Mouse (Mus musculus): ENCODE measurements at regions not wholly inside any gene's neighbourhood (a gene's known extent, or its start where the extent isn't known, plus 50 kb on each side); places are given as distances from the start of the nearest gene placed in this dataset.
A peak's percentile ranks its signal among the peaks of the same experiment; 100 is the strongest.
"Not testable (repeated sequence)": the region's sequence is repeated elsewhere in the genome, so short reads cannot be mapped to it uniquely, and the experiment has no call there.

DNA sequence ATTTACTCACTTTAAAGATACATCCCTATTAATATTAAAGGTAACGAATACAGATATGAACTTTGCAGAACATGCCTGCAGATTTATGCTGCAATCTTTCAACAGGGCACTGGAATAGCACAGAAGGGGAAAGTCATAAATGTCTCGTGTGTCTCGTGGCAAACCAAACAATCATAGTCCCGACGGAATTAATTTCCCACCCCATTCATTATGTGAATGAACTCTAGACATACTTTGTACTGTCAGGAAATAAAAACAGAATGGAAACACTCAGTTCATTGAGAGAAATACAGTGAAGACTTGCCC, 288.1 kb upstream of the Zic4 start:
- Histone ChIP-seq H3K9me3 (no peaks in the 10 kb centered on the region), H3K27me3 (no peaks in the 10 kb centered on the region), H3K36me3 (no peaks in the 10 kb centered on the region), H3K9ac (no peak overlapping the region), H3K4me3 (no peak overlapping the region), H3K4me2 (no peak overlapping the region), H3K27ac (no peak overlapping the region), H3K4me1 (no peaks in the 10 kb centered on the region)
- no peak for ATAC-seq (ENCODE audit: borderline replicate concordance, extremely low read depth, low FRiP score, low TSS enrichment)
- 43% methylated on average over 5 of the region's 5 CpGs for WGBS

DNA sequence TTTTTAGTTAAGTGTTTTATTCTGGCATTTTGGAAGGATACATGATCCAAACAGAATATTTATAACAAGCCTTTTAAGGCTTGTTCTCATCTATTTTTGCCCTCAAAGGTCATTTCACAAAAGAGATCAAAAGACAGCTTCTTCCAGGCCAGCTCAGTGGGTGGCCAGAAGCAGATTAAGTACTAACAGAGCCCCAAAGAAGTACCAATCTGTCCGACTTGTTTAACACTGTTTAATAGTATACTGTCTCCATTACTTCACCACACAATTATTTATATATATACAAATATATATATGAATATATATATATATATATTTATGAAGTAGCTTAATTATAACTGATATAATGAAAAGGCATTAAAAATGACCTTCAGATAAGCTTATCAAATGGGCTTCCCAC, 284.7 kb upstream of the Zic4 start:
- WGBS: 27% methylated on average over 1 of the region's 1 CpGs
- Histone ChIP-seq H3K27me3 (no peaks in the 10 kb centered on the region), H3K9me3 (no peaks in the 10 kb centered on the region), H3K27ac (no peak overlapping the region), H3K4me1 (no peaks in the 10 kb centered on the region), H3K4me2 (no peak overlapping the region), H3K9ac (no peak overlapping the region), H3K36me3 (no peaks in the 10 kb centered on the region), H3K4me3 (no peak overlapping the region)
- peak; percentile 65; the same call in 1 of the 2 replicates for ATAC-seq (ENCODE audit: borderline replicate concordance, extremely low read depth, low FRiP score, low TSS enrichment)

DNA sequence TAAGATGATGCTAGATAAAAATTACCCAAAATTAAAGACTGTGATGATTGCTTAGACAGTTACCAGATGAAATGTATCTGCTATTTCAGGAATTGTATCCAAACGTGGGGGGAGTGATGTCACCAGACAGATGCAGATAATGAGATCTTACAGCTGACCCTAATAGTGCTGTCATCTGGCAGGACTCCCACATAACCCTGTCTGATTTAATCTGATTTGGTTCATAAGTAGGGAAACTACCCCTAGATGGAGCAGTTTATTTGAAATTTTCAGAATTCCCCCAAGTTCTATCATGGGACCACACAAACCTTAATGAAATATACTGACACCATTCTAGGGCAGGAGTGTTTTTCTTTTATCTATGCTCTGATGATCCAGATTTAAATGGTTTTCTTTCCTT, 278.4 kb upstream of the Zic4 start:
- Histone ChIP-seq H3K4me1 (no peaks in the 10 kb centered on the region), H3K4me2 (no peak overlapping the region), H3K27me3 (no peaks in the 10 kb centered on the region), H3K9me3 (no peaks in the 10 kb centered on the region), H3K36me3 (no peaks in the 10 kb centered on the region), H3K9ac (no peak overlapping the region), H3K4me3 (no peak overlapping the region), H3K27ac (no peak overlapping the region)
- WGBS: 25% methylated on average over 1 of the region's 1 CpGs
- no peak for ATAC-seq (ENCODE audit: borderline replicate concordance, extremely low read depth, low FRiP score, low TSS enrichment)

DNA sequence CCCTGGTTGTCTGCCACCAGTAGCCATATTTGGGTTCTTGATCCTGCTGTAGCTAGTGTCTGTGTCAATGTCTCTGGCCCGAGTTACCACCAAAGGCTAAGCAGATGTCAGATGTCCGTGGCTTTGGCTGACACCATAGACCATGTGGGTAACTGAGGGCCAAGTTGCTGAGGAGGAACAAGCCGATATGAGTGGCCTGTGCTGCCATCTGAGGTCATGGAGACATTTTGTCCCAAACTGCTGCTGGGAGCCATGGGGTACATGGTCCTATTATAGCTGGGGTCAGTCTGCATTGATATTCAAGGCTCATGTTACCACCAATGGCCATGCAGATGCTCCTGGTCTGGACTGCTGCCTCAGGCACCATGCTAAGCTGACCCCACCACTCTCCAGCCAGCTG, 276.3 kb upstream of the Zic4 start:
- no peaks in the 10 kb centered on the region for H3K36me3 ChIP-seq
- H3K9me3 ChIP-seq: no peaks in the 10 kb centered on the region
- no peak overlapping the region for H3K4me2 ChIP-seq
- 81% methylated on average over 3 of the region's 3 CpGs for WGBS
- H3K27me3 ChIP-seq: no peaks in the 10 kb centered on the region
- no peaks in the 10 kb centered on the region for H3K4me1 ChIP-seq
- H3K4me3 ChIP-seq: no peak overlapping the region
- H3K27ac ChIP-seq: no peak overlapping the region
- H3K9ac ChIP-seq: no peak overlapping the region
- ATAC-seq (ENCODE audit: borderline replicate concordance, extremely low read depth, low FRiP score, low TSS enrichment): no peak

DNA sequence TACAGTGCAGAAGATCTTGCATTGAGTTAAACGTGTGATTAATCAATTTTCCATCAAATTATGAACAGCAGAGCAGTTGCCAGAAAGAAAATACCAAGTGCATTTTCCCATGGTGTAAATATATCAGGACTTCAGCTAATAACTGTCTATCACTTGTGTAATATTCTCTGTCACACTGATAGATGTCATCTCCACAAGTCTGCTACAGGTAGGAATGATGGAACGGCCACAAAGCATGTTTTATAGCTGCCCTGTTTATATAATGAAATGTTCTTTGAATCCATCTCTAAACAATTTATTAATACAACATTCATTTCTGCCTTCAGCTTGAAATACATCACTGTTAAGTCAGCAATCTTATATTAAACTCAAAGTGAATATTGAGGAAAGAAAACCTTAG, 272.9 kb upstream of the Zic4 start:
- ATAC-seq (ENCODE audit: borderline replicate concordance, extremely low read depth, low FRiP score, low TSS enrichment): no peak
- Histone ChIP-seq H3K4me1 (no peaks in the 10 kb centered on the region), H3K27me3 (no peaks in the 10 kb centered on the region), H3K27ac (no peak overlapping the region), H3K9me3 (no peaks in the 10 kb centered on the region), H3K4me3 (no peak overlapping the region), H3K4me2 (no peak overlapping the region), H3K36me3 (no peaks in the 10 kb centered on the region), H3K9ac (no peak overlapping the region)
- WGBS: 34% methylated on average over 2 of the region's 2 CpGs

DNA sequence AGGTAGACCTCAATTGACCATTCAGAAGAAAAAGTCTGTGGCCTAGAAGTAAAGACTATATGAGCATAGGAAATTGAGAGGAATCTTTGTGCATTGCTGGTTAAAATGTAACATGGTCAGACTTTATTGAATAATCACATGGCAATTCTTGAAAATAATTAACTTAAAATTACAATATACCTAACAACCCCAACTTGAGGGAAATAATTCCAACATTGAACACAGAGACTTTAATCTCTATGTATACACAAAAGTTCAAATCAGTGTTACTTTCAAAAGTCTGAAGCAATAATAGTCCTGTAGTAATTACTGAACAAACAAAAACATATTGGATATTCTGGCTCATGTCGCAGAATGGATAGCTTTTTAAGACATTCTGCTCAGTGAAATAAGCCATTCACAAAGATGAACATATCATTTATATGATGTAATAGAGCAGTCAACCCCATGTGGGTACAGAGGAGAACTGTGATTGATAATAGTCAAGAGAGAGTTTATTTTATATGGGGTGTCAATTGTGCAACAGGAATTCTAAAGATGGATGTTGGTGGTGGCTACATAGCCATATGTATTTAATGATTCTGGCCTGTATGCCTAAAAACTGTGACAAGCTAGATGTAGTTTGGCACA, 270.7 kb upstream of the Zic4 start:
- no peak for ATAC-seq (ENCODE audit: borderline replicate concordance, extremely low read depth, low FRiP score, low TSS enrichment)
- 94% methylated on average over 1 of the region's 1 CpGs for WGBS
- no peaks in the 10 kb centered on the region for H3K4me1 ChIP-seq

DNA sequence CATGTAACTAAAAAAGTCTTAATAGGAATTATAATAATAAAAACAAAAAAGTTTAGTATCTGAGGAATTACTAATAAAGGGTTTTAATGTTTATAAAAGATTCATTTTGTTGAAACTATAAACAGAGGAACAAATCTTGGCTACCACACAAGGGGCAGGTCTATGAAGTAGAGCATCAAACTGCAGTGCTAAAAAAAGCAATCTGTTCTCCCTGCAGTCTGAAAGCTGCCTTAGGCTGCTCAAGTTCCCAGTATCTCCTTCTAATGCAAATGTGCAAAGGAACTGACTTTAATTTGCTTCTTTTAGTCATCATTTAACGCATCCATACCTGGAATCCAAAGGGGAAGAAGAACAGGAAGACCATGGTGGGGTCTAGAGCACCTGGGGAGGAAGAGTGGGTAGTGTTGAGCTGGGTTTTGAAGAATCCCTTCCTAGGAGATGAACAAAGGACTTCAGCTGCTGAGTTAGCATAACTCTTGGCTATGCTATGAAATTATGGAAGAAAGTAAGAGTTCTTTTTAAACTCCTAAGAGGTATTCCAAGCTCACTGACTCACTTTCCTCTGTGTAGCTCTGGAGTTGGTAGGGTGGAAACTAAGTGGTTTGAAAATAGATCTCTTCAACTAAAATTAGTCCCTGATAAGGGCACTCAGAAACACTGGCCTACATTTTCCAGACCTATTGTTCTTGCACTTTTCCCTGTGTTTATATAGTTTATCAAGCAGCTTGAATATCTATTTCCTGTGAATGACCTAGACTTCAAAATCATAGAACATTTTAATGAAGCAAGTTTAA, 260.4 kb upstream of the Zic4 start:
- Histone ChIP-seq H3K27ac (no peak overlapping the region), H3K4me1 (no peaks in the 10 kb centered on the region; the same call in 1 of the 2 replicates), H3K9me3 (no peaks in the 10 kb centered on the region), H3K4me2 (no peak overlapping the region), H3K36me3 (no peaks in the 10 kb centered on the region), H3K27me3 (no peaks in the 10 kb centered on the region), H3K9ac (no peak overlapping the region), H3K4me3 (no peak overlapping the region)
- 60% methylated on average over 1 of the region's 1 CpGs for WGBS
- no peak for ATAC-seq (ENCODE audit: borderline replicate concordance, extremely low read depth, low FRiP score, low TSS enrichment)

More for the DNA sequence above, 270.7 kb upstream of the Zic4 start:
- H3K9ac ChIP-seq: no peak overlapping the region
- H3K4me3 ChIP-seq: no peak overlapping the region
- H3K27me3 ChIP-seq: no peaks in the 10 kb centered on the region
- no peaks in the 10 kb centered on the region for H3K9me3 ChIP-seq
- H3K27ac ChIP-seq: no peak overlapping the region
- no peak overlapping the region for H3K4me2 ChIP-seq
- H3K36me3 ChIP-seq: no peaks in the 10 kb centered on the region

DNA sequence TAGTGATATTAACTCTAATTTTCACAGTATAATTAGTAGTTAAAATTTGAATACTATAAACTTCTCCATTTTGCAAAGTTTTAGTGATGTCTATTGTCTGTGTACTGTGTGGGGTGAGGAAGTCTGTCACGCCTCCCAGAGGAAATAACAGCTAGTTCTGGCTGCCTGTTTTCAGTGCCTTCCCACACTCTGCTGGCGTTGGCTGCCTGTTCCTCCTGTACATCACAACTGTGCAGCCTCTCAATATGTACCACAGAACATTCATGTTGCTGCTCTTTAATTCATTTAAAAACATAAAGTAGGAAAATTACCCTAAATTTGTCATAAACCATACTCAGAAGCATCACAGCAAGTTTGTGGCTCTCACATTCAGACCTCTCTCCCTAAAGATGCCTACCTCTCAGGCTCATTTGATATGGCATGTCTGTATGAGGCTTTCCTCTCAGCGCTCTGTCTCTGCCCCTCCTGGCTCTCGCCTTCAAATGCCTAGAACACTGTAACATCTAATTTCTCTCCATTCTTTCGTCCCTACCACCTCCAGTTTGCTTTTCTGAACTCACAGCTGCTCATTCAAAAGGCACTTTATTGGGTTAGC, 239.7 kb upstream of the Zic4 start:
- H3K4me3 ChIP-seq: no peak overlapping the region
- no peak overlapping the region for H3K9ac ChIP-seq
- H3K9me3 ChIP-seq: no peaks in the 10 kb centered on the region
- no peaks in the 10 kb centered on the region for H3K27me3 ChIP-seq
- no peak overlapping the region for H3K27ac ChIP-seq
- H3K36me3 ChIP-seq: no peaks in the 10 kb centered on the region
- H3K4me1 ChIP-seq: no peaks in the 10 kb centered on the region
- no peak for ATAC-seq (ENCODE audit: borderline replicate concordance, extremely low read depth, low FRiP score, low TSS enrichment)
- 72% methylated on average over 5 of the region's 5 CpGs for WGBS
- H3K4me2 ChIP-seq: no peak overlapping the region

DNA sequence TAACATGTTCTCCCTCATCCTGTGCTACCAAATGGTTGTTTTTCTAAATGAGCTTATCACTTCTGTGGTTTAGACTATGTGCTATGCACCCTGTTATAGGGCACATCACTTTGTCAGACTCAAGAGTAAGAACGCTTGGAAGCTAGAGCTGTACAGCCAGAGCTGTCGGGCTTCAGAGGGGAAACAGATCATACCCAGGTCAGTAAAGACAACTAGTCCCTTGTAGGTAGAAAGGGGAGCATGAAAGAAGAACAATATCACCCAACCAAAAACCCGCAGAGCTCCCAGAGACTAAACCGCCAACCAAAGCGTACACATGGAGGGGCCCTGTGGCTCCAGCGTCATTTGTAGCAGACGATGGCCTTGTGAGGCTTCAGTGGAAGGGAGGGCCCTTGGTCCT, 239.0 kb upstream of the Zic4 start:
- no peak overlapping the region for H3K4me3 ChIP-seq
- no peaks in the 10 kb centered on the region for H3K4me1 ChIP-seq
- no peak overlapping the region for H3K9ac ChIP-seq
- H3K9me3 ChIP-seq: no peaks in the 10 kb centered on the region
- no peak overlapping the region for H3K27ac ChIP-seq
- H3K36me3 ChIP-seq: no peaks in the 10 kb centered on the region
- no peaks in the 10 kb centered on the region for H3K27me3 ChIP-seq
- ATAC-seq (ENCODE audit: borderline replicate concordance, extremely low read depth, low FRiP score, low TSS enrichment): no peak
- no peak overlapping the region for H3K4me2 ChIP-seq
- WGBS: 80% methylated on average over 7 of the region's 7 CpGs

DNA sequence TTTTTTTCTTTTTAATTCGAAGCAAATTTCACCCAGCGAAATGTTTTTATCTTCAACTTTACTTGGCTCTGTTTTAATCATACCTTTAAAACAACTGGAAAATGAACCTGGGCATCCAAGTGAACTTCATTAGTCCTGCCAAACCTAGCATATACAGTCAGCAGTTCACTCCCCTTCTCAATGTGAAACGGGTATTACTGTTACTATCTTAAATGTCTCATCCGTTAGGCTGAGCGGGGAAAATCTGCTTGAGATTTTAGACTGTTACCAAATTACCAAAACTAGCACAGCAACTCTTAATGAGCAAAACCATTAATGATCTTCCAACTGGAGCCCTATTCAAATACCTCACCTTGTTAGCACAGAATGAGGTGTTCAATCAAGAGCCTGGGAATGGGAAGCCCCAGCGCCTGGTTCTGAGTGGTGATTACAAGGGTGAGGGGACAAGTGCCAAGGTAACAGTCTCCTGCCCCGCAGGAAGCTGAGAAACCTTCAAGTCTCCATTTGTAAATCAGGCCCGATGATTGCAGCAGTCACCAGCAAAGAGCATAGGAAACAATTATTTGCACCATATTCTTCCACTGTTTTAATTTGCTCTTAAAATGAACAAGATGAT, 235.5 kb upstream of the Zic4 start:
- 50% methylated on average over 8 of the region's 8 CpGs for WGBS
- no peak overlapping the region for H3K27ac ChIP-seq
- H3K4me1 ChIP-seq: no peaks in the 10 kb centered on the region
- no peak overlapping the region for H3K4me3 ChIP-seq
- H3K9me3 ChIP-seq: no peaks in the 10 kb centered on the region
- H3K27me3 ChIP-seq: no peaks in the 10 kb centered on the region
- H3K36me3 ChIP-seq: no peaks in the 10 kb centered on the region
- H3K4me2 ChIP-seq: no peak overlapping the region
- no peak for ATAC-seq (ENCODE audit: borderline replicate concordance, extremely low read depth, low FRiP score, low TSS enrichment)
- no peak overlapping the region for H3K9ac ChIP-seq

DNA sequence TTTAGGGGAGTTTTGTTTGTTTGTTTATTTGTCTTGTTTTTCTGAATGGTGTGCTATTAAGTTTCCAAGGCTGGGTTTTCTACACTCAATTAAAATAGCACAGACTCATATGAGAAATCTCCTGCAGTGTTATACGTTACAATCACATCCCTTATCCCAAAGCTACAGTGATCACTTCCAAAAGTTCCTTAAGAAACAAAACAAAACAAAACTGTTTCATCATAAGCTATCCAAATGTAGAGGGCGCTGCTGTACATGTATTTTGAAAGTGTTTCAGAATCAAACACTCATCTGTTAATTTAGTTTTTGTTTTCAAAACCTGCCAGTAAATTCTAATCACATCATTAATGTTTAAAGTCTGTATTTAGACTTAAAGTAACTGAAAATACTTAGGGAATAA, 233.7 kb upstream of the Zic4 start:
- H3K36me3 ChIP-seq; H3K27me3 ChIP-seq; H3K4me3 ChIP-seq; H3K9me3 ChIP-seq; H3K4me2 ChIP-seq; H3K27ac ChIP-seq; ATAC-seq (ENCODE audit: borderline replicate concordance, extremely low read depth, low FRiP score, low TSS enrichment); H3K4me1 ChIP-seq; H3K9ac ChIP-seq: not testable (repeated sequence)
- 42% methylated on average over 2 of the region's 2 CpGs for WGBS

DNA sequence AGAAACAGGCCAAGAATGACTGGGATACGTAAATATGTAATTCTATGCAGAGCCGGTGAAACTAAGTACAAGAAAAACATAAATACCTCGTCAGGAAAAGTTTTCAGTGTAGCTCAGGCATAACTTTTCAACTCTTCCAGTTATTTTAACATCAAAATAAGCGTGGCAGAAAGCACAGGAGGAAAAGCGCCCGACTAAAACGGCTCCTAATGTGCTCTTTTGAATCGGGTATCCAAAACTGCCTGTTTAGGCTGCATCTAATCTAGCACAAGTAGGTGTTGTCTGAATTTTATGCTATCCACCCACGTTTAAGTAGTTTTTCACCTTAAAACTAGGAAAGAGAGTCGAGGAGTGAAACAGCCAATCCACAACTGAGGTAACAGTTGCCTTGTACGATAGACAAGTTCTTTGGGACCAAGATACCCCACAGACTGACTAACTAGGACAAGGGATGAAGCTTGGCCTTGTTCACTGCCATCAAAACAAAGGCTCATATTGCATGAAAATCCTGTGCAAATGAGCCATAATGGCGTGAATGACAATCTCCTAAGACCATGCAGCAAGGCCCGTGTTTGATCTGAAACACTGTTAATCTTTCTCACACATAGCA, 232.0 kb upstream of the Zic4 start:
- no peaks in the 10 kb centered on the region for H3K27me3 ChIP-seq
- no peaks in the 10 kb centered on the region for H3K9me3 ChIP-seq
- no peaks in the 10 kb centered on the region for H3K4me1 ChIP-seq
- no peaks in the 10 kb centered on the region for H3K36me3 ChIP-seq
- H3K4me2 ChIP-seq: no peak overlapping the region
- 75% methylated on average over 13 of the region's 13 CpGs for WGBS
- H3K9ac ChIP-seq: no peak overlapping the region
- H3K27ac ChIP-seq: no peak overlapping the region
- ATAC-seq (ENCODE audit: borderline replicate concordance, extremely low read depth, low FRiP score, low TSS enrichment): no peak
- H3K4me3 ChIP-seq: no peak overlapping the region
